Mouse (Mus musculus) stomach, postnatal 0 days (tissue): ENCODE measurements around the gene 3425401B19Rik.

ENCODE experiments used
- CTCF ChIP-seq: IDR thresholded peaks from 2 replicates; pipeline ENCODE4 v1.5.1; 2016; ENCODE audit warnings: antibody characterized with exemption, low read depth, mild to moderate bottlenecking, moderate library complexity
- EP300 ChIP-seq: optimal IDR thresholded peaks from 2 replicates; pipeline ENCODE3; 2016; ENCODE audit warnings: antibody characterized with exemption

GRCm38 (mm10) chr14:32683251-32683838 is 1.7 kb downstream of the 3425401B19Rik start:
- TF ChIP-seq CTCF (no peak), EP300 (no peak)
